Mouse (Mus musculus): ENCODE measurements at regions not wholly inside any gene's neighbourhood (a gene's known extent, or its start where the extent isn't known, plus 50 kb on each side); places are given as distances from the start of the nearest gene placed in this dataset.

- no peak for TF ChIP-seq CTCF (IDR thresholded peaks at IDR 0.05)
- Histone ChIP-seq H3K4me3 (no peak overlapping the region), H3K27ac (no peak overlapping the region)
- intact Hi-C loops (cut with DNase I) = no loop called here
- no peak for DNase-seq (ENCODE audit: extremely low spot score in 1 of 2, low spot score in 2 of 2)
These were observed 116.6 kb upstream of the Pax6 start for GRCm38 (mm10) chr2:105552092-105552491.

GRCm38 (mm10) chr2:105586782-105587181 lies 81.9 kb upstream of the Pax6 start:
- Histone ChIP-seq H3K27ac (no peak overlapping the region), H3K4me3 (no peak overlapping the region)
- intact Hi-C loops (cut with DNase I) = no loop called here
- no peak for DNase-seq (ENCODE audit: extremely low spot score in 1 of 2, low spot score in 2 of 2)
- TF ChIP-seq CTCF (IDR thresholded peaks at IDR 0.05) = no peak

GRCm38 (mm10) chr2:105594131-105594530 lies 74.6 kb upstream of the Pax6 start:
- Histone ChIP-seq H3K4me3 (no peak overlapping the region), H3K27ac (no peak overlapping the region)
- intact Hi-C loops (cut with DNase I) = no loop called here
- no peak for TF ChIP-seq CTCF (IDR thresholded peaks at IDR 0.05)
- no peak for DNase-seq (ENCODE audit: extremely low spot score in 1 of 2, low spot score in 2 of 2)

- TF ChIP-seq CTCF (IDR thresholded peaks at IDR 0.05) = no peak
- intact Hi-C loops (cut with DNase I) = no loop called here
- Histone ChIP-seq H3K4me3 (no peak overlapping the region), H3K27ac (no peak overlapping the region)
- no peak for DNase-seq (ENCODE audit: extremely low spot score in 1 of 2, low spot score in 2 of 2)
These were observed 64.1 kb upstream of the Pax6 start for GRCm38 (mm10) chr2:105604553-105605116.

GRCm38 (mm10) chr2:105607969-105608538 lies 60.6 kb upstream of the Pax6 start:
- no peak overlapping the region for H3K27ac ChIP-seq
- no peak for TF ChIP-seq CTCF (IDR thresholded peaks at IDR 0.05)
- intact Hi-C loops (cut with DNase I) = no loop called here
- DNase-seq (ENCODE audit: extremely low spot score in 1 of 2, low spot score in 2 of 2) = peak in 1 of 2 experiments; percentile 13
- H3K4me3 ChIP-seq = no peak overlapping the region

GRCm38 (mm10) chr2:105608756-105609155 lies 59.9 kb upstream of the Pax6 start:
- no peak for TF ChIP-seq CTCF (IDR thresholded peaks at IDR 0.05)
- DNase-seq (ENCODE audit: extremely low spot score in 1 of 2, low spot score in 2 of 2) = no peak
- no peak overlapping the region for H3K27ac ChIP-seq
- intact Hi-C loops (cut with DNase I) = no loop called here
- H3K4me3 ChIP-seq = no peak overlapping the region

GRCm38 (mm10) chr2:105611014-105611413 lies 57.7 kb upstream of the Pax6 start:
- Histone ChIP-seq H3K27ac (no peak overlapping the region), H3K4me3 (no peak overlapping the region)
- intact Hi-C loops (cut with DNase I) = loop anchor here (10.0 kb wide), 1 partner anchor 374 kb away; no protein-coding TSS in a partner anchor
- no peak for TF ChIP-seq CTCF (IDR thresholded peaks at IDR 0.05)
- no peak for DNase-seq (ENCODE audit: extremely low spot score in 1 of 2, low spot score in 2 of 2)

GRCm38 (mm10) chr2:105611651-105612050 lies 57.0 kb upstream of the Pax6 start:
- DNase-seq (ENCODE audit: extremely low spot score in 1 of 2, low spot score in 2 of 2) = no peak
- Histone ChIP-seq H3K4me3 (no peak overlapping the region), H3K27ac (no peak overlapping the region)
- TF ChIP-seq CTCF (IDR thresholded peaks at IDR 0.05) = no peak
- intact Hi-C loops (cut with DNase I) = loop anchor here (10.0 kb wide), 1 partner anchor 373 kb away; no protein-coding TSS in a partner anchor

- peak in 1 of 2 experiments; percentile 10 for DNase-seq (ENCODE audit: extremely low spot score in 1 of 2, low spot score in 2 of 2)
- intact Hi-C loops (cut with DNase I) = loop anchor here (10.0 kb wide), 1 partner anchor 373 kb away; no protein-coding TSS in a partner anchor
- TF ChIP-seq CTCF (IDR thresholded peaks at IDR 0.05) = no peak
- Histone ChIP-seq H3K27ac (no peak overlapping the region), H3K4me3 (no peak overlapping the region)
These were observed 56.5 kb upstream of the Pax6 start for GRCm38 (mm10) chr2:105612051-105612664.

- TF ChIP-seq CTCF (IDR thresholded peaks at IDR 0.05) = no peak
- intact Hi-C loops (cut with DNase I) = loop anchor here (10.0 kb wide), 1 partner anchor 372 kb away; no protein-coding TSS in a partner anchor
These were observed 56.0 kb upstream of the Pax6 start for GRCm38 (mm10) chr2:105612706-105613105.

GRCm38 (mm10) chr2:105613243-105613642 lies 55.5 kb upstream of the Pax6 start:
- no peak for DNase-seq (ENCODE audit: extremely low spot score in 1 of 2, low spot score in 2 of 2)
- TF ChIP-seq CTCF (IDR thresholded peaks at IDR 0.05) = no peak
- intact Hi-C loops (cut with DNase I) = loop anchor here (10.0 kb wide), 1 partner anchor 372 kb away; no protein-coding TSS in a partner anchor
- no peak overlapping the region for H3K4me3 ChIP-seq
- H3K27ac ChIP-seq = no peak overlapping the region

More at GRCm38 (mm10) chr2:105612706-105613105, 56.0 kb upstream of the Pax6 start:
- no peak overlapping the region for H3K27ac ChIP-seq
- DNase-seq (ENCODE audit: extremely low spot score in 1 of 2, low spot score in 2 of 2) = no peak
- H3K4me3 ChIP-seq = no peak overlapping the region

Data from left cerebral cortex, adult 2 months (tissue).